Mouse (Mus musculus): ENCODE measurements around the gene Mfap1a.

GRCm38 (mm10) chr2:121525056-121525455 lies 18.6 kb upstream of the Mfap1a start:
- no peak for TF ChIP-seq ZC3H11A (IDR thresholded peaks at IDR 0.05; ENCODE audit: borderline replicate concordance, low read depth, low read length)
- TF ChIP-seq CHD2 (IDR thresholded peaks at IDR 0.05; ENCODE audit: low read depth, low read length): no peak
- TF ChIP-seq ZNF384 (IDR thresholded peaks at IDR 0.05; ENCODE audit: low read depth, low read length): no peak

All from ES-E14 (cell line).